In genomic region chr4:53846326-53846725, GRCm38 (mm10) we compare ENCODE assay signal across 34 mouse cellular contexts.
"Had no signal": no experiment of that assay in that cellular context is flagged by ENCODE, and none has a peak within 500 bp of the region (broad histone marks: within the 10 kb centered on the region; RNA-seq: fewer than 3 reads in every experiment).

No protein-coding gene starts in this region.

- H3K9ac ChIP-seq: heart, embryonic 13.5 days; heart, embryonic 15.5 days; hindbrain, embryonic 12.5 days; hindbrain, embryonic 13.5 days; hindbrain, embryonic 14.5 days; hindbrain, embryonic 15.5 days; intestine, embryonic 15.5 days; kidney, embryonic 15.5 days had no signal

- H3K4me2 ChIP-seq: heart, embryonic 11.5 days; heart, embryonic 13.5 days; heart, embryonic 15.5 days; hindbrain, embryonic 12.5 days; hindbrain, embryonic 13.5 days; hindbrain, embryonic 14.5 days; hindbrain, embryonic 15.5 days; intestine, embryonic 15.5 days; kidney, embryonic 15.5 days had no signal

- H3K4me3 ChIP-seq: heart, embryonic 13.5 days; heart, embryonic 15.5 days; hindbrain, embryonic 10.5 days; hindbrain, embryonic 12.5 days; hindbrain, embryonic 13.5 days; hindbrain, embryonic 15.5 days; intestine, embryonic 15.5 days; kidney, embryonic 15.5 days; layer of hippocampus, adult 2 months; left cerebral cortex, adult 2 months had no signal

- ATAC-seq: hindbrain, embryonic 16.5 days; hindbrain, postnatal 0 days; inflammation-experienced regulatory T-cells, adult 6 months; intestine, embryonic 15.5 days; intestine, embryonic 16.5 days; intestine, postnatal 0 days had no signal

- H3K9me3 ChIP-seq: heart, embryonic 13.5 days; heart, embryonic 15.5 days; hindbrain, embryonic 10.5 days; hindbrain, embryonic 12.5 days; hindbrain, embryonic 13.5 days; hindbrain, embryonic 15.5 days; intestine, embryonic 15.5 days; kidney, embryonic 15.5 days had no signal

- DNase-seq: heart, postnatal 10 days; heart, postnatal 14 days; heart, postnatal 36 days; heart, postnatal 4 days; kidney, adult 11 months; kidney, adult 18-20 months; kidney, adult 2 months; kidney, adult 8-10 months; kidney, adult 9 months; kidney, postnatal 10 days; kidney, postnatal 14 days; kidney, postnatal 25 days; kidney, postnatal 36 days; kidney, postnatal 4 days; layer of hippocampus, adult 9-11 months; layer of hippocampus, postnatal 36 days had no signal

- H3K4me1 ChIP-seq: hindbrain, embryonic 10.5 days; hindbrain, embryonic 12.5 days; hindbrain, embryonic 13.5 days; hindbrain, embryonic 15.5 days; intestine, embryonic 15.5 days; kidney, embryonic 15.5 days had no signal

- H3K27ac ChIP-seq: heart, embryonic 13.5 days; heart, embryonic 15.5 days; hindbrain, embryonic 10.5 days; hindbrain, embryonic 12.5 days; hindbrain, embryonic 13.5 days; hindbrain, embryonic 14.5 days; hindbrain, embryonic 15.5 days; hindbrain, postnatal 0 days; intestine, embryonic 15.5 days; kidney, embryonic 15.5 days; kidney, postnatal 0 days; layer of hippocampus, adult 2 months; left cerebral cortex, adult 2 months had no signal

- H3K36me3 ChIP-seq: heart, embryonic 15.5 days; hindbrain, embryonic 15.5 days; intestine, embryonic 15.5 days had no signal

- H3K27me3 ChIP-seq: heart, embryonic 13.5 days; heart, embryonic 15.5 days; hindbrain, embryonic 12.5 days; hindbrain, embryonic 13.5 days; hindbrain, embryonic 15.5 days; intestine, embryonic 15.5 days; kidney, embryonic 15.5 days had no signal
